Mouse (Mus musculus): ENCODE data around the gene Epb41.
A peak's percentile ranks its signal among the peaks of the same experiment; 100 is the strongest.

Gene Epb41

DNA sequence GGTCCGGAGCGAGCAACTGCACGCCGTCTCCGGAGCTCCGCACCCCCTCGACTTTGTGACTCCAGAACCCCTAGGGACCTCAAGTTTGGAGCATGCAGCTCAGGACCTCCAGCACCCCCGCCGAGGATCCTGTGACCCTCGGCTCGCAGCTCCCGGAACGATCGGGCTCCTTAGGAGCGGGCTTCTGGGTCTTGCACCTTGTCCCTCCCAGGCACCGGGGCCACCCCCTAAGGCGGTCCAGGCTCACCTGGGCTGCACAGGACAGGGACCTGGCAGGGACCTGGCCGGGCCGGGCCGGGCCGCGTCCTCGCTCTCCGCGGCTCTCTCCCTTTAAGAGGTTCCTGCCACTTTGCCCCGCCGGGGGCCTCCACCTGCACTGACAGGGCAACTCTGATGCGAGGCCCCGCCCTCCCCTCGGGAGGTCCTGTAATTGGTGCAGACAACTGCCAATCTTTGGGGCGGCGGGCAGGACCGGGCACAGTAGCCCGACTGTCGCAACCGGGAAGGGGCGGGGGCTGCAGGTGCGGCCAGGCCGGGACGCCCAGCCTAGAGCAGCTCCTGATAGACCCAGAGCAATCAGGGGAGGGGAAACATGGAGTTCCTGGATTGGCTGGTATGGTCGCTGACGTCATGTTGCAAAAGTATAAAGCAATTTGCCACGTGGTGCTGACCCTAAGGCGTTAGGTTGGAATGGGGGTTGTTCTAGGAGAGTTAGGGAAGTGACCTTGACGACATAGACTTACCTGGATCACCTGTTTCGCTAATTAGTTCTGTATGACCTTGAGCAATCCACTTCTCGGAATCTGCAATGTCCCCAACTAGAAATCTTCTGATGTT is at the start of gene Epb41:
Gene Epb41, minus strand, starts transcription at position 389 of the 837 bp plus-strand sequence.
- peak; percentile 99 for DNase-seq (ENCODE audit: low read depth, low spot score)

DNA sequence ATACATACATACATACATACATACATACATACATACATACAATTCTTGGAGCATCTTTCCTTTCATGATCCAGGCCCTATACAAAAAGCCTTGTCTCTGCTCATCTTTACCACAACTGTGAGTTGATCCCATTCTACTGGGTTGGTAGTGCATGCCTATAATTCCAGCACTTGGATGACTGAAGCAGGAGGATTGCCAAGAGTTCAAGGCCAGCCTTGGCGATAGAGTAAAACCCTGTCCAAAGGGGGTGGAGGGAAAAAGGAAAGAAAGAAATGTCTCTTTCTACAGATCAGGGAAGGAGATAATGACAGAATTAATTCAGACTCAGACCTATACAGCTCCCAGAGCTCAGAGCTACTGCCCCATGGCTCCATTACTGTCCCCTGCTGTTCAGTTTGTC is 48.0 kb upstream of the Epb41 start:
- no peak for DNase-seq (ENCODE audit: low read depth, low spot score)

DNA sequence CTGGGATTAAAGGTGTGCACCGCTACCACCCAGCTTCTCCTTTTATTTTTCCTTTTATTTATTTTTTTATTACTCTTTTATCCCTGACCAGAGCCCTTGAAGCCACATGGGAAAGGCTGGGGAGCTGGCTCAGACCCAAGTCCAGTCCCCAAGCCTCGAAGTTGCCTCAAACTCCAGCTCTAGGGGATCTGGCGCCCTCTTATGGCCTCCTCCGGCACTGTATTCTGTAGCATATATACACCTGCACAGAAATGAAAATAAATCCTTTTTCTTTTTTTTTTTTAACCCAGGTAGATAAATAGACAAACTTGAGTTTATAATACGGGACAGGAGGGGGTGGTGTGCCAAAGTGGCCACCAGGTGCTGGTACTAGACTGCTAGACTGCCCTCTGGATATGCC is 46.6 kb upstream of the Epb41 start:
- DNase-seq (ENCODE audit: low read depth, low spot score), result peak; percentile 60

DNA sequence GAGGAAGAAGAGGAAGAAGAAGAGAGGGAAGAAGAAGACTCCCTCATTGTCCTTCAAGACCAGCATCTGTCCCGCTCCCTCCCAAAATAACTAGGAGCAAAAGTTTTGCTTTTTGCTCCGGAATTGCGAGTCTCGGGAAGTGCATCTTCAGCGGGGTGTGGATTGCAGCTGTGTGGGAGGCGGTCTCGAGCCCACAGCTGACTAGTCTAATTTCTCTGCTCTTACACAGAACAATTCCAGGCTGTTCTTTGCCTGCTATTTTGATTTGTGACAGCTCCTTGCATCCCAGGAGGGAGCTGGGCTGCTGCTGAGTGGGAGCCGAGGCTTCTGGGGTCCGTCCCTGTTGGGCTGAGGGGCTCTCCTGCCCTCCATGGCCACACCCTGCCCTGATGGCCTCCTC is 44.4 kb upstream of the Epb41 start:
- DNase-seq (ENCODE audit: low read depth, low spot score), result no peak

DNA sequence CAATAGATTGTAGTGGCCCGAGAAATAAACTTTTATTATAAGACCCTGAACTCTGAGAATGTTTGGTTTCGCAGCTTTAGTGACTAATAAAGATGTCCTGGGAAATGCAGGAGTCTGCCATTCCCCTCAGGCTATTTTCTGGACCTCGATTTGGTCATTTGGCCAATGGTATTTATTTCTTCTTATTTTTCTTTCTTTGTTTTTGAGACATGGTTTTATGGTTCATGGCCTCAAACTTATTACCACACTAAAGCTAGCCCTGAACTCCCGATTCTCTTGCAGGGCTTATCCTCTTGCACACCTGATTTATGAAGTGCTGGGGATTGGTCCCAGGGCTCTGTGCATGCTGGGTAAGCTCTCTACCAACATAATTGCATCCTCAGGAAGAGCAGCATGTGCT is 41.2 kb upstream of the Epb41 start:
- DNase-seq (ENCODE audit: low read depth, low spot score), result no peak

DNA sequence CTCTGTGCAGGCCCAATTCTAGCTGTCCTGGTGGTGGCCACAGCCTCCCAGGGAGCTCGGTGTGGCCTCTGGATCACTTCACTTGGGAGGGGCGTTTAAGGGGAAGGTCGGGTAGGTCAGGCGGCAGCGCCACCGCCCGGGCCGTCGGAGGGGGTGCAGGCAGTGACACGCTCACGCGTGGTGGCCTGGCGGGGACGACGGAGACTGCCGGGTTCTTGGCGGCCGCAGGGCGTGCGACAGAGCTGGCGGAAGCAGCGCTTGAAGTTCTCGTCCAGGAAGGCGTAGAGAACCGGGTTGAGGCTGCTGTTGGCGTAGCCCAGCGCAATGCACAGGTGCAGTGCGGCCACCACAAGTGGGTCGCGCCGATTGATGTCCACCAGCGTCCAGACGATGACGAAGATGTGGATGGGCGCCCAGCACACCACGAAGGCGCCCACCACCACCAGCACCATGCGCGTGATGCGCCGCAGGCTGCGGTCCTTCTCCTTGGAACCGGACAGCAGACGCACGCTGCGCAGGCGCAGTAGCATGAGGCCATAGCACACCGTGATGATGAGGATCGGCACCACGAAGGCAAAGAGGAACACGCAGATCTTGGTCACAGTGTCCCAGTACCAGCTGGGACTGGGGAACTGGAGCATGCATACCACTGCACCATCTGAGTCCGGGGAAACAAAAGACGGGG is 38.4 kb upstream of the Epb41 start:
- no peak for DNase-seq (ENCODE audit: low read depth, low spot score)

DNA sequence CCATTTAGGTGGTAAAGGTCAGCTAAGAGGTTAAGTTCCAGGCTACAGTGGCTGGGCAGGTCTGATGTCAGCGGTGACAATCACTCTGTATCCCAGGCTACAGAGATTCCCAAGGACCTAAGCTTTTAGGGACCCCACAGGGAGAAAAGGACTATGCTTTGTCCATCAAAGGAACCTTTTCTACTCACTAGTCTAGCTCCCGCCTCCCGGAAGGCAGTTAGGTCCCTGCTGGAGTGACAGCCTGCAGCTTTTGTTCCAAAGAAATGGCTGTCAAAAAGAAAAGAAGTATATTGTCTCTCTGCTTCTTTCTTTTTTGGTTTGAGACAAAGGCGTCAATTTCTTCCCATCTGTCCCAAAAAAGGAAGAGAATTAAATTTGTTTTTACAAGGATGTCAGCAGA is 36.1 kb upstream of the Epb41 start:
- no peak for DNase-seq (ENCODE audit: low read depth, low spot score)

DNA sequence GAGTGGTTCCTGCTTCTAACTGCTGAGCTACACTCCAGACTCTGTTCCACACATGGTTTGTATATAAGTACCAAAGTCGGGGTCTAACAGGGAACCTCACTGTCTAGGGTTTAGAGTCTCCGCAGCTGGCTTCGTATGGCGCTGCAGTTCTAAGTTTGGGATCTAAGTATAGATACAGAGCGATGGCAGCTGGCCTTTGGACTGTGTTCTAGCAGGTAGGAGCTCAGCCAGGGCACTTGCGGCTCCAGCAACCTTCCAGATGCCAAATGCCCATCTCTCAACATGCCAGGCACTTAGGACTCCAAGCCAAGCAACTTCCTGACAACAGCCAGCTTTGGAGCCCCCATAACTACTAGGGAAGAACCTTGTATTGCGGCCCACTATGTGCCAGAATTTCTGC is 33.1 kb upstream of the Epb41 start:
- no peak for DNase-seq (ENCODE audit: low read depth, low spot score)

DNA sequence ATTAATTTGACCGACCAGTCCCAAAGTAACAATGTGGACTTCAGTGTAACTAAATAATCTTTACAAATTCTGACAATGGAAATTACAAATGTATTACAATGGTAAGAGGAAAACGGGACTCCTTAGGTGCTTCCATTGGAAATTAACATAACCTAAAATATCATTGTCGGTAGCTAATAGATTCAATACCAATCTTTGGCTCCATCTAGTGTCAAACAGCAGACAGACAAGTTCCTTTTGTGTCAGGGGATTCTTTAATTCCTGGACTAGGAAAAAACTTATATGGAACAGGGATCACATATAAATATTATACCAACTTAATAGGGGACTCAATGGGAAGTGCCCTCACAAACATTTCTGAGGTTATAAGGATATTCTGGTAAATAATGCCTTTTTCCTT is 26.0 kb upstream of the Epb41 start:
- no peak for DNase-seq (ENCODE audit: low read depth, low spot score)

DNA sequence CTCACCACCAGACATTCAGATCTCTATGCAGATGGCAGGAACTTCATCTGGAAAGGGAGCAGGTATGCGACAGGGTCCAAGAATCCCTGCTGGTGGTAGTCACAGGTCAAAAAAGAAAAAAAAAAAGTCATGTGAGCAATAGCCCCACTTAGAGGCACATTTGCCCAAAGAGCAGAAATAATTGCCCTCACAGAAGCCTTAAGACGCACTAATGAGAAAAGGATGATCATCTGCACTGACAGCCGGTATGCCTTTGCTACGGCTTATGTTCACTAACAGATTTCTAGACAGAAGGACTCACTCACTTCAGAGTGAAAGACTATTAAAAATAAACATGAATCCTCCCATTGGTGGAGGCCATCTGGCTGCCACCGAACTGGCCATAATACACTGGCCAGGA is 24.4 kb upstream of the Epb41 start:
- DNase-seq (ENCODE audit: low read depth, low spot score), result no peak

DNA sequence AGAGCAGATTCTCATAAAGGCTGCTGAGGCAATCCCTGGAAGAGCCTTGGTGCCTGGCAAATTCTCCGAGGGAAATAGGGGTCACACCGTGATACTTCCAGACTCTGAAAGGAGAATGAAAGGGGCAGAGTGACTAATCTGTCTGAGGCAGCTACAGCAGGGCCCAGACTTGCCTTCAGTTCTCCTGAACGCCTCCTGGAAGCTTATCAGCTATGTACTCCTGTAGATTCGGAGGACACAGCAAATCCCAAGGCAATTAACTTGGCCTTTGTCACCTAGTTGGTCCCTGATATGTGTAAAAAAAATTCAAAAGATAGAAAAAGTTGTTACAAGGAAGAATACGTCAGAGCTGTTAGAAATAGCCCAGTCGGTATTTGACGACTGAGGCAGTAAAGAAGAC is 19.9 kb upstream of the Epb41 start:
- no peak for DNase-seq (ENCODE audit: low read depth, low spot score)

DNA sequence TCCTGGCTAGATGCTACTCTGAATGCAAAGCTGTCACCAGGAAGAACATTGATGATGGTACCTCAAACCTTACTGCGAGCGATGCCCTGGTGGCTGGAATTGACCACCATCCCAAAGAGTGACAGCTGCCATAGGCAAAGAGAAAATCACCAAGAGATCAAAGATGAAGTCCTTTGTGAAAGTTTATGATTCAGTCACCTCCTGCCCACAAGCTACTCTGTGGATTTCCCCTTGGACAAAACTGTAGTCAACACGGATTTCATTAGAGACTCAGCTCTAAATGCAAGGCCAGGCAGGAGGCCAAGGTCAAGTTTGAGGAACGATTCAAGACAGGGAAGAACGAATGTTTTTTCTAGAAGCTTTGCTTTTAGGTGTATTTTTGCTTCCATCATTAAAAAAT is 18.8 kb upstream of the Epb41 start:
- DNase-seq (ENCODE audit: low read depth, low spot score), result no peak

DNA sequence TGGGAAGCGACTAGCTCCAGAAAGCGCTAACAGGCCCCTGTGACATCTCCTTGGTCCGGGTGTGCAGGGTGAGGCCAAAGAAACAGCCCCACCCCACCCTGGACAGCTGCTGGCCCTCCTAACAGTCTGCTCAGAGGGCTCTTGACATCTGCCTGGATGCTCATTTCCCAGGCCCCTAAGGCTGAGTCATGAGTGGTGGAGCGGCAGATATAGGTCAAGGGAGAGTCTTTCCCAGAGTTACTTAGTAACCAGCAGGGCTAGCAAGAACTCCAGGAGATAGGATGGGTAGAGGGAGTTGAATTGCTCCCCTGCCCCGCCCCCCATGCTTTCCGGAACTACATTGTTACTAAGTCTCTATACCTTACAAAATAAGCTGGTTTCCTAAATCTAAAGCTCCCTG is 18.0 kb upstream of the Epb41 start:
- no peak for DNase-seq (ENCODE audit: low read depth, low spot score)

DNA sequence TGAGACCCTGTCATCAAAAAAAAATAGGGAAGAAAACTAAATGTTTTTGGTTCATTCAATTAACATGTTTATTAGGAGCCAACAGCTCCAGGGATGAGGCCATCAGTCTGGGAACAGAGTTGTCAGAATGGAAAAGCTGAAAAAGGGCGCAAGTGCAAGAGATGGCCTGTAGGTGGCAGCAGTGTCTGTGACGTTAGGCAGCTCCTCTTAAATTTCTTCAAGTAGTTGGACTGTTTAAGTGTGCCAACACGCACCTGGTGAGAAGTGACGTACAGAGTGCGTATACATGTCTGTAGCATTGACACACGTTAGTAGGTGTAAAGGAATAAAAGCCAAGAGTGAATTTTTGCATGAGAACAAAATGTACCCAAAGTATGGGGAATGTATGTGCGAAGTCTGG is 13.8 kb upstream of the Epb41 start:
- DNase-seq (ENCODE audit: low read depth, low spot score), result peak; percentile 72

DNA sequence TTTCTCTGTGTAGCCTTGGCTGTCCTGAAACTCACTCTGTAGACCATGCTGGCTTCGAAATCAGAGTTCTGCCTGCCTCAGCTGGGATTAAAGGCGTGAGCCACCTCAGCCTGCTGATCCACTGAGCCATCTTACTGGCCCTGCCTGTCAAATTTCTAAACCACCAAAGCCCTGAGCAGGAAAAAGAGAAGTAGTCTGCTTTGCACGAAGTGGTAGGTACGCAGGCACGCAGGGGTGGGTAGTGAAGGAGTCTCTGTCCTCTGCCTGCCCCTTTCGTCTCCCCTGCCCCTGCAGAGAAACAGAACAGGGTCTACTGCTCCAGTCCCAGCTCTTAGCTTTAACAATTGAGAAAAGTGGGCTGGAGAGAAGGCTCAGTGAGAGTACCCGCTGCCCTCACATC is 10.0 kb upstream of the Epb41 start:
- DNase-seq (ENCODE audit: low read depth, low spot score), result no peak

DNA sequence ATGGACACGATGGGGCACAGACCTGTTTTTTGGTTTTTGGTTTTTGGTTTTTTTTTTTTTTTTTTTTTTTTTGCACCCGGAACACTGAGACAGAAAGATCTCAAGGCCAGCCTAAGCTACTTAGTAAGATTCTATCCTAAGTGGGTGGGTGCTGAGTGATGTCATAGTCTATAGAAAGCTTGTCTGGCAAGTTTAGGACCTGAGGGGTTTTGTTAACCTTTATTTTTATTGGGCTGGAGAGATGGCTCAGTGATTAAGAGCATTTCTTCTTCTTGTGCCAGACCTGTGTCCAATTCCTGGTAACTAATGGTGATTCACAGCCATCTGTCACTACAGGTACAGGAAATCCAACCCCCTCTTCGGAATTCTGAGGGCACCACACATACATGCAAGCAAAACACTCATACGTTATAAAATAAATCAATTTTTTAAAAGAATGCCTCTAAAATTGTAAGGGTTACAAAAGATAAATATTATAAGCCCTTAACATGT is 5.4 kb upstream of the Epb41 start:
- no peak for DNase-seq (ENCODE audit: low read depth, low spot score)

DNA sequence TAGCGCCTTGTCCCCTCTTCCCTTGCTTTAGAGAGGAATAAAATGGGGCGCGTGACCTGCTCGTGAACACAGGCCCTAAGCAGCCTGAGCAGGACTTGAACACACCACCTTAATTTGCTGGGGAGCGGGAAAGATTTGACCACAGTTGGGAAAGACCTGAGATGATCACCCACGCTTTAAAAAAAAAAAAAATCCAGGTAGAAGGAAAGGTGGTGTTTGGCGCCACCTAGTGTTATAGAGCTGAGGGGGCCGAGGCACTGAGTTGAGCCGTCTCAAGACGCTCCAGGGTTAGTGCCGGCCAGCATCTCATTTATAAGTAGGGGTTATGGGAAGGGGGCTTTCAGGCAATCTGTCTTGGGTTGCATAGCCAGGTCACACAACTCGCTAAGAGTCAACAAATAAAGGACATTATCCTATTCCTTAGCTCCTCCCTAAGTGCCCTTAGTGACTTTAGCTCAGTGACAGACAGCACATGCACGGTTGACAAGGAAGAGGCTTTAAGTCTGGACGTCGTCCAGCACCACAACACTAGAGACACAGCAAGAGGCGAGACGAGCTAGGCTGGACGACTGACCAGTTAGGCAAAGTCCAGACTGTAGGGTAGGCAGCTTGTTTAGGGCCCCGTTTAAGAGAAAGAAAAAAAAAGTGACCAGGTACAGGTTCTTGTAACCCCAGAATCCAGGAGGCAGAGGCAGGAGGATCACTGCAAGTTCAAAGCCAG is 4.6 kb upstream of the Epb41 start:
- DNase-seq (ENCODE audit: low read depth, low spot score), result peak; percentile 66

DNA sequence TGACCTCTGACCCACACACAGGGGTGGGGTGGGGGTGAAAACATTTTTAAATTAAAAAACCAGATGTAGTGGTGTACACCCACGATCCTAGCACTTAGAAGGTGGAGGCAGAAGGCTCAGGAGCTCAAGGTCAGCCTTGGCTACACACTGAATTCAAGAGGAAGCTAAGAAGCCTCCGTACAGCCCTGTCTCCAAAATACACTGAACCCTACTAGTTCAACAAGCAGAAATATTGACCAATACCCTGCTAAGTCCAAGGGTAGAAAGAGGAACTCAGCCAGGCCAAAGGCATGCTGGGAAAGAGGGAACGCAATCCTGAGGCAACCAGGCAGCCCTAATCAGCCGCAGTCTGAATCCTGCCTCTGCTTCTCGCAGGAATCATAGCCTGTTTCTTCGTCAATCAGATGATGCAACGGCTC is 3.2 kb upstream of the Epb41 start:
- DNase-seq (ENCODE audit: low read depth, low spot score), result no peak

DNA sequence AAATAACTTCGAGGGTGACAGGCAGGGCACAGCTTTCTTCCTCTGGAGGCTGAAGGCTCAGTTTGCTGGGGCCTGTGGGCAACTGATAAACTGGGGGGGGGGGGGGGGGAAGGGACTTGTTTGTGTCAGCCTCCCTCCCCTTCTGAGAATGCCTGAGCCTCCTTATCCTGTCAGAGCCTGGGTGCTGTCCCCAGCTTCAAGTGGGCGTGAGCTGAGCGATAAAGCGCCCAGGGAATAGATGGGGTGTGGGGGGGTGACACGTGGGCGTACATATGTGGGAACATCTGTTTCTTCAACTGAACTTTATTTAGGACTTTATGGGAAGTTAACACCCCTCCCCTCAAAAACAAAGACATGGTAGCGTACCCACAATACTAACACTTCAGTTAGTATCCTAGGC is 2.3 kb upstream of the Epb41 start:
- DNase-seq (ENCODE audit: low read depth, low spot score), result no peak

DNA sequence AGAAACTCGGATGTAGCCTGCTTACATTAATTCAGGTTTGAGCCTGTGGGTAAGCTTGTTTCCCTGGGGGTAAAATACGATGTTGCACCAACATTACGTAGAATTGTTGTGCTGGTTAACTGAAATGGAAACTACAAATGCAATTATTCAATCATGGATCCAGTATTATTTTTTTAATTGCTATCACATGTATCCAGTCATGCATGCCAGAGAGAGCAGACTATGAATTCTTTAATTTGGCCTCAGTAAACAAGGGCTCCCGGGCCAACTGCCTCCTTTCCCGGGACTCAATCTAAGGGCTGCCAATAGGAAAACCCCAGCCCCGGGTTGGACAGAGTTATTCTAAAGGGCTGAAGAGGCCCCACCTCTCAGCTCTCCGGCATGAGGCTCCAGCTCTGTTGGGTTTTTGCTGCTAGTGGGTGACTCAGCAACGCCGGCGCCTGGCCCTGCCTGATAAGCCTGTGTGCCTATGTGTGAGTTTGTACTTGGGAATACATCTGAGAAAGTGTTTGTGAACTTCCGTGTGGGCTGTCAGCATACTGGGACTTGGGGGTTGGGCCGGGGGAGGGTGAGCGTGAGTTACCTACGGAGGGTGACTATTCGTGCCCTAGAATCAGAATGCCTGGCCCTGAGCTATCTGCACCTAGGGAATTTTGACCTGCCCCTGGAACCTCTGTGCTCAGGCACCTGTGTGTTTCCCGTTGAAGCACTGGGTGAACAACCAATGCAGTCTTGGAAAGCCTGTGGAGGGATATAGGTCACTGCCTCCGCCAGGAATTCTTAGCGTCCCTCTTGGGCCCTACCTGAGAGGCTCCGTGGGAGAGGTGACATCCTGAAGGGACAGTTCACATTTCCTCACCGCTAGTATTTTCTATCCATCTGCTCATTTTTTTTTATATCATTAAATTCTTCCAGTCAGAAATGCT is 1.6 kb upstream of the Epb41 start:
- DNase-seq (ENCODE audit: low read depth, low spot score), result peak; percentile 55

DNA sequence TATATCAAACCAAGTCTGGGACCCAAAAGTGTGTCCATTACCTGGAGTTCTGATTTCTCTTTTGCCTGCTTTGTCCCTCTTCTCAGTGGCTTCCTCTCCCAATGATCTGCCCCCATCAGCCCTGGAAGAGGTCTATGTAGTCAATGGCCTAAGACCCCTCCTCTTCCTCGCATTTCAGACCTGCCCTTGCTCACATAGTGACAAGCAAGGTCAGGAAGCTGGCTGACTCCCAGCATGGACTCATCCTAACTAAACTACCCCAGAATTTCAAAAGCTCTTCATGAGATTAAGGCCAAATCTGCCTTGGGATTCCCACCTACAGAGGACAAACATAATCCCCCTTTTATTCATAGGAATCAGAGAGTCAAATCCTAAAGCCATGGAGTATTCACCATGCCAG is 675 bp upstream of the Epb41 start:
- no peak for DNase-seq (ENCODE audit: low read depth, low spot score)

All from R1 (cell line).